Mouse (Mus musculus) thymus, postnatal 14 days (tissue): ENCODE measurements at regions not wholly inside any gene's neighbourhood (a gene's known extent, or its start where the extent isn't known, plus 50 kb on each side); places are given as distances from the start of the nearest gene placed in this dataset.

ENCODE experiments used
- DNase-seq: peaks from one replicate; pipeline ENCODE4 v3.0.0; 2021

GRCm38 (mm10) chr15:33758771-33759170 is 598.9 kb downstream of the 9430069I07Rik start:
- no peak for DNase-seq
